ENCODE assay signal across 1 mouse cellular context in genomic region chr7:4503858-4504257, GRCm38 (mm10).
TF ChIP-seq lines count a peak whose summit lies in the region.

No protein-coding gene starts in this region.

TF ChIP-seq in CH12.LX, 34 proteins besides CTCF, POLR2A, EP300 and RAD21:
- TF ChIP-seq IRF4 (IDR thresholded peaks at IDR 0.05; ENCODE audit: low read depth, low read length), result no peak
- TF ChIP-seq MEF2A (IDR thresholded peaks at IDR 0.05; ENCODE audit: borderline replicate concordance, low read depth, low read length), result no peak
- TF ChIP-seq POLR2AphosphoS2 (IDR thresholded peaks at IDR 0.05; ENCODE audit: low read depth, low read length), result no peak
- no peak for TF ChIP-seq USF2 (conservative IDR thresholded peaks at IDR 0.05; ENCODE audit: low read depth, low read length)
- no peak for TF ChIP-seq BHLHE40 (IDR thresholded peaks at IDR 0.05; ENCODE audit: low read depth, low read length)
- no peak for TF ChIP-seq PAX5 (IDR thresholded peaks at IDR 0.05; ENCODE audit: low read length)
- no peak for TF ChIP-seq SMC3 (IDR thresholded peaks at IDR 0.05; ENCODE audit: low read depth, low read length)
- TF ChIP-seq ZKSCAN1 (IDR thresholded peaks at IDR 0.05; ENCODE audit: borderline replicate concordance, low read depth, low read length), result no peak
- no peak for TF ChIP-seq JUN (IDR thresholded peaks at IDR 0.05; ENCODE audit: insufficient read depth, low read depth, low read length)
- no peak for TF ChIP-seq E2F4 (IDR thresholded peaks at IDR 0.05; ENCODE audit: insufficient replicate concordance, low read depth, low read length)
- no peak for TF ChIP-seq MYC (IDR thresholded peaks at IDR 0.05; ENCODE audit: low read depth, low read length)
- no peak for TF ChIP-seq RCOR1 (conservative IDR thresholded peaks at IDR 0.05; ENCODE audit: low read depth, low read length)
- TF ChIP-seq ELF1 (IDR thresholded peaks at IDR 0.05; ENCODE audit: low read depth, low read length), result no peak
- no peak for TF ChIP-seq ZNF384 (IDR thresholded peaks at IDR 0.05; ENCODE audit: low read depth, low read length)
